ENCODE assay signal across 22 mouse cellular contexts in the genomic region with DNA sequence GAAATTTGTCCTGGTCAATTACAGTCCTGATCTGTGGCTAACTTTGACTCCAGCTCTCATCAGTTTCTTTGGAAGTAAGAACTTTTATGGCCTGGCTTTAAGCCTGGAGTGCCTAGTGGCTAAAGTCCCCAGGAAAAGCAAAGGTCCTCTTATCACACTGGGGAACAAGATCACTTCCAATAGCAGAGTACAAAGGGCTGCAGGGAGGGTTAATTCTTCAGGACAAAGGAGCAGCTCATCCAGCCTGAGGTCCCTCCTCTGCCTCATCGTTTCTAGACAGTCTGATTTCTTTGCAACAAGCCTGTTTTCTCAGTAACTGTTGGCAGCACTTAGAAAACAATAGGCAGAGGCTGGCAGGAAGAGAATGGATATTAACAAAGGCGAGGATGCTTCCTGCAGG.
DNase-seq lines count a peak whose midpoint lies in the region; ATAC-seq and TF ChIP-seq lines count a peak whose summit lies in the region.
"Had no signal": no experiment of that assay in that cellular context is flagged by ENCODE, and none has a peak within 500 bp of the region (broad histone marks: within the 10 kb centered on the region; RNA-seq: fewer than 3 reads in every experiment).

No protein-coding gene starts in this region.

- no peak for ATAC-seq in midbrain, embryonic 11.5 days (ENCODE audit: low FRiP score)
- ATAC-seq in midbrain, postnatal 0 days (ENCODE audit: low FRiP score) = no peak
- 0 out of 2 replicates have a peak, but pooled peaks have one; percentile 67 for ATAC-seq in intestine, postnatal 0 days
- ATAC-seq: CD4-positive, CD25-positive, alpha-beta regulatory T cell, adult 4 months; forebrain, embryonic 15.5 days; hindbrain, postnatal 0 days had no signal

- peaks cover 6% of the 10 kb centered on the region; the same call in 1 of the 2 replicates for H3K4me1 ChIP-seq in midbrain, embryonic 11.5 days (ENCODE audit: control insufficient read depth, insufficient read depth, low read length)
- H3K4me1 ChIP-seq in midbrain, postnatal 0 days (ENCODE audit: insufficient read depth, low read length) = no peaks in the 10 kb centered on the region
- H3K4me1 ChIP-seq in intestine, postnatal 0 days (replicated peaks; ENCODE audit: control insufficient read depth, insufficient read depth, low read length) = no peaks in the 10 kb centered on the region
- H3K4me1 ChIP-seq: embryonic facial prominence, embryonic 15.5 days; forebrain, embryonic 15.5 days; heart, embryonic 15.5 days; hindbrain, embryonic 13.5 days had no signal

- no peak overlapping the region for H3K4me2 ChIP-seq in midbrain, embryonic 11.5 days
- H3K4me2 ChIP-seq in midbrain, postnatal 0 days (ENCODE audit: low read depth, low read length, poor library complexity, severe bottlenecking) = no peak overlapping the region
- no peak overlapping the region for H3K4me2 ChIP-seq in intestine, postnatal 0 days (replicated peaks; ENCODE audit: low read depth)
- H3K4me2 ChIP-seq: embryonic facial prominence, embryonic 15.5 days; forebrain, embryonic 15.5 days; heart, embryonic 11.5 days; heart, embryonic 15.5 days; hindbrain, embryonic 13.5 days had no signal

- TF ChIP-seq CTCF in midbrain, postnatal 0 days (IDR thresholded peaks at IDR 0.05) = no peak
- TF ChIP-seq CTCF in intestine, postnatal 0 days (IDR thresholded peaks at IDR 0.05; ENCODE audit: low read depth) = no peak

- DNase-seq in midbrain, embryonic 11.5 days (ENCODE audit: low spot score, missing footprints) = peak; percentile 82
- no peak for DNase-seq in midbrain, postnatal 0 days (ENCODE audit: low spot score)
- peak; percentile 7 for DNase-seq in embryo, embryonic 10.5 days (ENCODE audit: low spot score)
- no peak for DNase-seq in B cell, adult 2 months
- no peak for DNase-seq in urinary bladder, postnatal 25 days (ENCODE audit: low spot score)
- DNase-seq: adrenal gland, adult 8-10 months; adrenal gland, postnatal 36 days; cerebellum, adult 2 months; cerebellum, postnatal 10 days; gastrocnemius, postnatal 14 days; heart, adult 2 months; heart, postnatal 14 days had no signal

- H3K9me3 ChIP-seq in midbrain, embryonic 11.5 days (ENCODE audit: control insufficient read depth, low read length) = no peaks in the 10 kb centered on the region
- H3K9me3 ChIP-seq in midbrain, postnatal 0 days (ENCODE audit: low read length) = no peaks in the 10 kb centered on the region
- no peaks in the 10 kb centered on the region for H3K9me3 ChIP-seq in intestine, postnatal 0 days (ENCODE audit: control insufficient read depth)
- H3K9me3 ChIP-seq: embryonic facial prominence, embryonic 15.5 days; forebrain, embryonic 10.5 days; forebrain, embryonic 15.5 days; heart, embryonic 15.5 days; hindbrain, embryonic 13.5 days had no signal

- WGBS in midbrain, embryonic 11.5 days = 12% methylated on average over 2 of the region's 2 CpGs
- WGBS in midbrain, postnatal 0 days = 20% methylated on average over 2 of the region's 2 CpGs
- 32% methylated on average over 2 of the region's 2 CpGs for WGBS in intestine, postnatal 0 days

- no peak overlapping the region for H3K27ac ChIP-seq in midbrain, embryonic 11.5 days (ENCODE audit: low read depth, low read length)
- H3K27ac ChIP-seq in midbrain, postnatal 0 days (ENCODE audit: low read depth, low read length) = no peak overlapping the region
- H3K27ac ChIP-seq in intestine, postnatal 0 days (ENCODE audit: low read depth, low read length) = no peak overlapping the region
- H3K27ac ChIP-seq: embryonic facial prominence, embryonic 15.5 days; forebrain, embryonic 10.5 days; forebrain, embryonic 15.5 days; heart, adult 2 months; heart, embryonic 15.5 days; hindbrain, embryonic 13.5 days; hindbrain, postnatal 0 days had no signal

- no peak overlapping the region for H3K9ac ChIP-seq in midbrain, embryonic 11.5 days (ENCODE audit: low read length)
- H3K9ac ChIP-seq in midbrain, postnatal 0 days (replicated peaks; ENCODE audit: low read length, poor library complexity, severe bottlenecking) = no peak overlapping the region
- no peak overlapping the region for H3K9ac ChIP-seq in intestine, postnatal 0 days (ENCODE audit: low read depth, low read length)
- H3K9ac ChIP-seq: embryonic facial prominence, embryonic 15.5 days; forebrain, embryonic 15.5 days; heart, embryonic 15.5 days; hindbrain, embryonic 13.5 days had no signal

- no peak overlapping the region for H3K4me3 ChIP-seq in midbrain, embryonic 11.5 days (ENCODE audit: low read depth, low read length)
- H3K4me3 ChIP-seq in midbrain, postnatal 0 days (ENCODE audit: low read depth, low read length) = no peak overlapping the region
- no peak overlapping the region for H3K4me3 ChIP-seq in intestine, postnatal 0 days (ENCODE audit: low read depth, low read length)
- H3K4me3 ChIP-seq: embryonic facial prominence, embryonic 15.5 days; erythroblast, embryonic 14.5 days; forebrain, embryonic 10.5 days; forebrain, embryonic 15.5 days; heart, adult 2 months; heart, embryonic 15.5 days; hindbrain, embryonic 13.5 days had no signal

- no peaks in the 10 kb centered on the region for H3K27me3 ChIP-seq in midbrain, embryonic 11.5 days (ENCODE audit: control insufficient read depth, insufficient read depth, low read length)
- no peaks in the 10 kb centered on the region for H3K27me3 ChIP-seq in midbrain, postnatal 0 days (ENCODE audit: insufficient read depth, low read length)
- no peaks in the 10 kb centered on the region for H3K27me3 ChIP-seq in intestine, postnatal 0 days (replicated peaks; ENCODE audit: control insufficient read depth, insufficient read depth, low read length)
- H3K27me3 ChIP-seq: embryonic facial prominence, embryonic 15.5 days; forebrain, embryonic 15.5 days; heart, embryonic 15.5 days; hindbrain, embryonic 13.5 days had no signal

- no peaks in the 10 kb centered on the region for H3K36me3 ChIP-seq in midbrain, embryonic 11.5 days (ENCODE audit: control insufficient read depth, insufficient read depth, low read length)
- no peaks in the 10 kb centered on the region for H3K36me3 ChIP-seq in midbrain, postnatal 0 days (ENCODE audit: insufficient read depth, low read length)
- no peaks in the 10 kb centered on the region for H3K36me3 ChIP-seq in intestine, postnatal 0 days (ENCODE audit: control insufficient read depth, insufficient read depth)
- H3K36me3 ChIP-seq: embryonic facial prominence, embryonic 15.5 days; forebrain, embryonic 10.5 days; forebrain, embryonic 15.5 days; heart, embryonic 15.5 days; hindbrain, embryonic 13.5 days had no signal

Comparison
In these comparisons a context has a peak if more than half of its experiments do, and no peak if none do; other contexts are left out.
1. DNase-seq: peak in midbrain, embryonic 11.5 days (single experiment) and embryo, embryonic 10.5 days (single experiment); none in midbrain, postnatal 0 days (single experiment), B cell, adult 2 months (0 of 2) and urinary bladder, postnatal 25 days (single experiment).